Mouse (Mus musculus) MEL (cell line): ENCODE measurements around the gene Mettl27. TPM values are rescaled to one million over a fixed set of nuclear protein-coding genes. Genes with fewer than 3 reads are reported as not detected.

Experiments used
- DNase-seq: peaks from one replicate; pipeline ENCODE4 v3.0.0; 2011; ENCODE audit warnings: low read depth, low spot score
- H3K27ac ChIP-seq: 2 replicates; pipeline ENCODE4 v1.5.1; 2012; ENCODE audit warnings: low read depth, mild to moderate bottlenecking, control low read depth, low read length, moderate library complexity; ENCODE audit not compliant: control insufficient read depth
- H3K27me3 ChIP-seq, 2 experiments: fragments of 150-350 bp in 1 of 2; sonication (generic) in 1 of 2; 2 replicates each; pipeline ENCODE4 v1.6.1; 2012; ENCODE audit warnings: low read length in 2 of 2, mild to moderate bottlenecking in 2 of 2, improper control_type of control experiment in 1 of 2, moderate library complexity in 1 of 2; ENCODE audit not compliant: insufficient read depth in 2 of 2, control insufficient read depth in 1 of 2
- H3K36me3 ChIP-seq, 2 experiments: 2 replicates each; pipeline ENCODE4 v1.6.1; 2012 to 2014; ENCODE audit warnings: low read length in 2 of 2, improper control_type of control experiment in 1 of 2, inconsistent platforms in 1 of 2, mild to moderate bottlenecking in 1 of 2; ENCODE audit not compliant: insufficient read depth in 2 of 2, control insufficient read depth in 1 of 2
- H3K4me1 ChIP-seq, 2 experiments: fragments of 150-350 bp in 1 of 2; sonication (generic) in 1 of 2; 2 replicates each; pipeline ENCODE4 v1.6.1; 2012; ENCODE audit warnings: low read length in 2 of 2, improper control_type of control experiment in 1 of 2, mild to moderate bottlenecking in 1 of 2; ENCODE audit not compliant: insufficient read depth in 2 of 2, control insufficient read depth in 1 of 2
- H3K4me3 ChIP-seq, 2 experiments: fragments of 150-350 bp in 1 of 2; sonication (generic) in 1 of 2; 2 replicates each; pipeline ENCODE4 v1.5.1; 2012; ENCODE audit warnings: low read depth in 2 of 2, low read length in 2 of 2, mild to moderate bottlenecking in 2 of 2, moderate library complexity in 2 of 2, control low read depth in 1 of 2, improper control_type of control experiment in 1 of 2; ENCODE audit not compliant: control insufficient read depth in 1 of 2, insufficient read depth in 1 of 2
- H3K79me2 ChIP-seq: 2 replicates; pipeline ENCODE4 v1.6.1; 2012; ENCODE audit warnings: mild to moderate bottlenecking, low read length, moderate library complexity; ENCODE audit not compliant: control insufficient read depth, poor library complexity, insufficient read depth
- H3K9ac ChIP-seq: 2 replicates; pipeline ENCODE4 v1.6.1; 2012; ENCODE audit warnings: low read depth, mild to moderate bottlenecking, control low read depth, low read length, moderate library complexity; ENCODE audit not compliant: control insufficient read depth, poor library complexity, severe bottlenecking
- H3K9me3 ChIP-seq: fragments of 150-350 bp; sonication (generic); replicated peaks from 2 replicates; pipeline ENCODE4 v1.6.1; 2012; ENCODE audit warnings: mild to moderate bottlenecking, low read length, improper control_type of control experiment, moderate library complexity; ENCODE audit not compliant: insufficient read depth
- BHLHE40 ChIP-seq: IDR thresholded peaks from 2 replicates; pipeline ENCODE4 v1.6.1; 2012; ENCODE audit warnings: low read depth, mild to moderate bottlenecking, inconsistent platforms, low read length, improper control_type of control experiment, borderline replicate concordance
- CHD2 ChIP-seq: IDR thresholded peaks from 2 replicates; pipeline ENCODE4 v1.6.1; 2011; ENCODE audit warnings: low read length, improper control_type of control experiment
- E2F4 ChIP-seq: IDR thresholded peaks from 2 replicates; pipeline ENCODE4 v1.6.1; 2011; ENCODE audit warnings: low read depth, low read length, improper control_type of control experiment, borderline replicate concordance
- GABPA ChIP-seq: IDR thresholded peaks from 2 replicates; pipeline ENCODE4 v1.6.1; 2012; ENCODE audit warnings: low read depth, mild to moderate bottlenecking, inconsistent platforms, low read length, improper control_type of control experiment, moderate library complexity
- MAFK ChIP-seq: IDR thresholded peaks from 2 replicates; pipeline ENCODE4 v1.6.1; 2011; ENCODE audit warnings: low read depth, mild to moderate bottlenecking, low read length, improper control_type of control experiment, borderline replicate concordance
- MAX ChIP-seq: IDR thresholded peaks from 2 replicates; pipeline ENCODE4 v1.6.1; 2011; ENCODE audit warnings: low read length, improper control_type of control experiment
- MYB ChIP-seq: IDR thresholded peaks from 2 replicates; pipeline ENCODE4 v1.6.1; 2011; ENCODE audit warnings: mild to moderate bottlenecking, low read depth, low read length, improper control_type of control experiment
- MYC ChIP-seq: IDR thresholded peaks from 2 replicates; pipeline ENCODE4 v1.6.1; 2011; ENCODE audit warnings: low read depth, mild to moderate bottlenecking, low read length, improper control_type of control experiment, moderate library complexity
- NRF1 ChIP-seq: IDR thresholded peaks from 2 replicates; pipeline ENCODE4 v1.6.1; 2014; ENCODE audit warnings: low read depth, mild to moderate bottlenecking, inconsistent platforms, low read length, improper control_type of control experiment, moderate library complexity; ENCODE audit not compliant: poor library complexity, insufficient read depth, severe bottlenecking
- POLR2AphosphoS2 ChIP-seq: IDR thresholded peaks from 2 replicates; pipeline ENCODE4 v1.6.1; 2011; ENCODE audit warnings: low read length, improper control_type of control experiment
- POLR2AphosphoS5 ChIP-seq: IDR thresholded peaks from 2 replicates; pipeline ENCODE4 v1.6.1; 2012; ENCODE audit warnings: low read depth, borderline replicate concordance, mild to moderate bottlenecking, inconsistent platforms, low read length, moderate library complexity, mixed read lengths
- RCOR1 ChIP-seq: IDR thresholded peaks from 2 replicates; pipeline ENCODE4 v1.6.1; 2012; ENCODE audit warnings: low read depth, mild to moderate bottlenecking, inconsistent platforms, low read length, improper control_type of control experiment
- TAL1 ChIP-seq: IDR thresholded peaks from 2 replicates; pipeline ENCODE4 v1.6.1; 2012; ENCODE audit warnings: mild to moderate bottlenecking, inconsistent platforms, low read length, moderate library complexity, mixed read lengths
- TBP ChIP-seq: IDR thresholded peaks from 2 replicates; pipeline ENCODE4 v1.8.0; 2011; ENCODE audit warnings: low read depth, low read length, improper control_type of control experiment
- TCF12 ChIP-seq: IDR thresholded peaks from 2 replicates; pipeline ENCODE4 v1.6.1; 2014; ENCODE audit warnings: low read depth, mild to moderate bottlenecking, inconsistent platforms, low read length, improper control_type of control experiment, moderate library complexity
- UBTF ChIP-seq: IDR thresholded peaks from 2 replicates; pipeline ENCODE4 v1.6.1; 2012; ENCODE audit warnings: low read depth, mild to moderate bottlenecking, inconsistent platforms, low read length, improper control_type of control experiment, moderate library complexity, borderline replicate concordance; ENCODE audit not compliant: insufficient read depth
- ZC3H11A ChIP-seq: IDR thresholded peaks from 2 replicates; pipeline ENCODE4 v1.6.1; 2012; ENCODE audit warnings: low read depth, mild to moderate bottlenecking, inconsistent platforms, low read length, improper control_type of control experiment
- polyA plus RNA-seq, 2 experiments: library from polyadenylated mRNA; stranded (reverse) in 1 of 2; unstranded in 1 of 2; fragments of >175 nt in 1 of 2; fragments of >200 nt in 1 of 2; gene quantifications; 2 replicates each; pipeline versions ENCODE4 v1.2.1 to v1.2.4; 2012; ENCODE audit warnings: low replicate concordance in 2 of 2, low read depth in 1 of 2; ENCODE audit not compliant: insufficient read length in 2 of 2, insufficient read depth in 1 of 2, missing spikeins in 1 of 2
- total RNA-seq: library from RNA; depleted of rRNA; stranded (reverse); fragments of 300-350 nt; gene quantifications from 2 replicates; pipeline ENCODE4 v1.2.3, GENCODE M21; 2012

The Mettl27 gene
- total and polyA plus RNA-seq, 3 experiments = 0.96 to 3.1 TPM; not detected in 1

DNA sequence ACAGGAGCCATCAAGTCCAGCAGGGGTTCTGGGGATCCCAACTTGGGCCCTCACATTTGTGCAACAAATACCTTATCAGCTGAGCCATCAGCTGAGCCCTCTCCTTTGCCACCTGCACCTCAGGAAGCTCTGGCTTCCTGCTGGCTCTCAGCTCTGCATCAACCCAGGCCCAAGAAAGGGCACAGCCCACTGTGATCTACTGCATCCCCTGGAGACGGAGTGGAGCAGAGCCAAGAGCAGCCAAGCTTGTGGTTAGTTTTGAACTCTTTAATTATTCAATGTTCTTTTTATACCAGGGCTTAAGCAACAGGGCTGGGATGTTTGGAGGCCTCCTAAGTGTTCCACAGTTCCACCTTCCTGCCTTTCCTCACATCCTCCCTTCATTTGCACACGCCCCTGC is 28.3 kb downstream of the Mettl27 start (continued):
- TF ChIP-seq NRF1 = no peak

- DNase-seq = no peak
- Histone ChIP-seq H3K79me2 (no peaks in the 10 kb centered on the region), H3K9ac (no peak overlapping the region), H3K27ac (no peak overlapping the region), H3K4me3 (no peak overlapping the region), H3K4me1 (peaks cover 2 to 13% of the 10 kb centered on the region in 2 experiments; a peak in 3 of 4 replicates), H3K27me3 (no peaks in the 10 kb centered on the region; a peak in 1 of 4 replicates), H3K36me3 (peaks cover 0 to 10% of the 10 kb centered on the region in 2 experiments; a peak in 2 of 4 replicates), H3K9me3 (no peaks in the 10 kb centered on the region)
- TF ChIP-seq UBTF (no peak), POLR2AphosphoS5 (no peak), POLR2AphosphoS2 (no peak), MAX (no peak), BHLHE40 (no peak), E2F4 (no peak), TCF12 (no peak), MYC (no peak), TBP (no peak), NRF1 (no peak), MAFK (no peak), MYB (no peak), RCOR1 (no peak), GABPA (no peak), TAL1 (no peak)
Measured at GRCm38 (mm10) chr5:134961519-134961918, 29.4 kb downstream of the Mettl27 start.

DNA sequence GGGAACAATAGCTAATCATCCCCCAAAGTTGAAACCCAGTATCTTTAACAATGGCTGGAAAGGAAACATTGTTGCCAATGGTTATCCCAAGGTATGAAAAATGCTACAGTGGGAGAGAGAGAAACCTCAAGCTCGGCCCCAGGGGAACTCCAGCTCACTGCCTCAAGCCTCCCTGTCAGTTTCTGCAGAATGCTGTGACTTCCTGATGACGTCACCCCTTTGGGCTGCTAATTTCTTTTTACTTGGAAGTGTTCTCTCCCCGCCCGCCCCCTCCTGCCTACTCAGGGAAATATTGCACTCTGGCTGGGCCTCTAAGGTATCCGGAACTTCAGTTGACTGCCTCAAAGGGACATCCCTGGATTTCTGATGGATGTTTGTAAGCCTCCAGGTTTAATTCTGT is 31.4 kb downstream of the Mettl27 start:
- no peak for DNase-seq
- H3K9me3 ChIP-seq = no peaks in the 10 kb centered on the region
- peaks cover 0 to 5% of the 10 kb centered on the region in 2 experiments; a peak in 2 of 4 replicates for H3K36me3 ChIP-seq
- no peak overlapping the region for H3K9ac ChIP-seq
- peaks cover 0 to 3% of the 10 kb centered on the region in 2 experiments; a peak in 2 of 4 replicates for H3K4me1 ChIP-seq
- TF ChIP-seq MYB = no peak
- no peak for TF ChIP-seq POLR2AphosphoS2
- TF ChIP-seq ZC3H11A = no peak
- no peak for TF ChIP-seq CHD2
- TF ChIP-seq NRF1 = no peak
- no peaks in the 10 kb centered on the region for H3K79me2 ChIP-seq
- H3K4me3 ChIP-seq = no peak overlapping the region
- H3K27me3 ChIP-seq = no peaks in the 10 kb centered on the region; a peak in 1 of 4 replicates
- H3K27ac ChIP-seq = no peak overlapping the region
